Mouse (Mus musculus) embryonic facial prominence, embryonic 10.5 days (tissue): ENCODE measurements around the gene Tent5c. TPM values are rescaled to one million over a fixed set of nuclear protein-coding genes. Genes with fewer than 3 reads are reported as not detected.

Experiments used
- DNase-seq: peaks from one replicate; pipeline ENCODE4 v3.0.0-alpha.2; 2017; ENCODE audit warnings: low spot score
- H3K27ac ChIP-seq: fragments of 300-500 bp; sonication (generic); replicated peaks from 2 replicates; pipeline ENCODE4 v1.5.1; 2016; ENCODE audit warnings: mild to moderate bottlenecking
- H3K27me3 ChIP-seq: fragments of 300-500 bp; sonication (generic); replicated peaks from 2 replicates; pipeline ENCODE4 v1.6.1; 2016; ENCODE audit warnings: low read depth, mild to moderate bottlenecking; ENCODE audit not compliant: poor library complexity, severe bottlenecking
- H3K36me3 ChIP-seq: fragments of 300-500 bp; sonication (generic); replicated peaks from 2 replicates; pipeline ENCODE4 v1.6.1; 2016; ENCODE audit warnings: mild to moderate bottlenecking, moderate library complexity
- H3K4me1 ChIP-seq: fragments of 300-500 bp; sonication (generic); 2 replicates; pipeline ENCODE4 v1.6.1; 2016
- H3K4me3 ChIP-seq: fragments of 300-500 bp; sonication (generic); 2 replicates; pipeline ENCODE4 v1.5.1; 2016; ENCODE audit warnings: mild to moderate bottlenecking, moderate library complexity
- H3K9me3 ChIP-seq: fragments of 300-500 bp; sonication (generic); 2 replicates; pipeline ENCODE4 v1.6.1; 2016; ENCODE audit warnings: mild to moderate bottlenecking
- WGBS: fragments of 180-500 bp; shearing (Covaris S2); methylation state at CpG from one replicate; pipeline ENCODE4 v1.1.7; 2016; 5-methylcytosine and 5-hydroxymethylcytosine counted together
- polyA plus RNA-seq: library from polyadenylated mRNA; unstranded; fragments of >200 nt; fragmentation: Nextera tagmentation; extraction: Ambion mirVana; gene quantifications from 2 replicates; pipeline ENCODE4 v1.2.1, GENCODE M21; 2016

Tent5c gene
- polyA plus RNA-seq: 1.2 and 1.7 TPM in 2 replicates

- WGBS: under 1% methylated on average over 73 of the region's 73 CpGs
- Histone ChIP-seq H3K4me1 (peaks cover 32% of the 10 kb centered on the region), H3K27me3 (peaks cover 72% of the 10 kb centered on the region), H3K27ac (peak within 1 kb of the TSS; percentile 81), H3K4me3 (peak within 1 kb of the TSS; percentile 80), H3K36me3 (no peaks in the 10 kb centered on the region), H3K9me3 (no peaks in the 10 kb centered on the region)
- DNase-seq: peak; percentile 95
Measured at GRCm38 (mm10) chr3:100489133-100490009, at the start of gene Tent5c. TSS of gene Tent5c (minus strand) at chr3:100489324.

- Histone ChIP-seq H3K27ac (no peak overlapping the region), H3K27me3 (no peaks in the 10 kb centered on the region), H3K36me3 (no peaks in the 10 kb centered on the region), H3K4me1 (peaks cover 4% of the 10 kb centered on the region; the same call in 1 of the 2 replicates), H3K9me3 (no peaks in the 10 kb centered on the region), H3K4me3 (no peak overlapping the region)
- DNase-seq: no peak
- WGBS: 94% methylated on average over 2 of the region's 2 CpGs
Measured at GRCm38 (mm10) chr3:100536686-100537085, 47.6 kb upstream of the Tent5c start.

DNA sequence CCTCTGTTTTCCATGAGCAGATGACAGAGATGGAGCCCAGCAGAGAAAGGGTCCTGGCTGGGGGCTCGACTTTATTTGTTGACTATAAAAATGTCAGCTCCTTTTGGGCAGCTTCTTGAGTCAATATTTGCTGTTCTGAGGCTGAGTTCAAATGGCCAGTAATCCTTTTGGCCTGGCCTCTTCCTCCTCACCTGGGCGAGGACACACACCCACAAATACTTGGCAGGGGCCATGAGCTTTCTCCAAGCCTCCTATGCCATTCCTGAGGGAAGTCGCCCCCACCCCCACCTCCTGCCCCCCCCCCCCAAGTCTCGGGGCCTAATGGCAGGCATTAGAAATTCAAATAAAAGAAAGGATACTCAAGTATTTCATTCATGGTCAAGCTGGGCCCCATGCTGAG, 46.8 kb upstream of the Tent5c start:
- H3K27me3 ChIP-seq: no peaks in the 10 kb centered on the region
- peaks cover 4% of the 10 kb centered on the region; the same call in 1 of the 2 replicates for H3K4me1 ChIP-seq
- H3K4me3 ChIP-seq: no peak overlapping the region
- no peak for DNase-seq
- H3K27ac ChIP-seq: no peak overlapping the region
- WGBS: 72% methylated on average over 4 of the region's 4 CpGs
- no peaks in the 10 kb centered on the region for H3K9me3 ChIP-seq
- H3K36me3 ChIP-seq: no peaks in the 10 kb centered on the region

DNA sequence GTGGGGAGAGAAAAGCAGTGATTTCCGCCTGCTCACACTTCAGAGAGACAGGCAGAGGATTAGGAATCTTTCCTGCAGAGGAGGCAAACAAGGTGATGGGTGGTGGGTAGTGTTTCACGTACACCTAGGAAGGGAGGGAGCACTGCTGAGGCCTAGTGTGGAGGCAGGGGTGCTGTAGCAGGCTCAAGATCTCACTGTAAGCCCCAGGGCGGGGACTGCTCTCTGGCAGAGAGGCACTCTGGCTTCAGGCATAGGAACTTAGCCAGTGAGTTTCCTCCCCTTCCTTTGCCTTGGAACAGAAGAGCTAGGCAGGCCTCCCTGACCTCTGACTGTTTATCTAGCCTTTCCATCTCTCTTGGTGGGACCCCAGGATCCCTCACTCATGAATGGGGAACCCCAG, 46.2 kb upstream of the Tent5c start:
- no peaks in the 10 kb centered on the region for H3K27me3 ChIP-seq
- H3K4me3 ChIP-seq: no peak overlapping the region
- H3K4me1 ChIP-seq: peaks cover 4% of the 10 kb centered on the region; the same call in 1 of the 2 replicates
- H3K27ac ChIP-seq: no peak overlapping the region
- H3K36me3 ChIP-seq: no peaks in the 10 kb centered on the region
- DNase-seq: no peak
- 53% methylated on average over 3 of the region's 3 CpGs for WGBS
- H3K9me3 ChIP-seq: no peaks in the 10 kb centered on the region

GRCm38 (mm10) chr3:100534394-100534793, 45.3 kb upstream of the Tent5c start:
- 81% methylated on average over 3 of the region's 3 CpGs for WGBS
- no peak overlapping the region for H3K27ac ChIP-seq
- H3K4me1 ChIP-seq: peaks cover 4% of the 10 kb centered on the region; the same call in 1 of the 2 replicates
- no peaks in the 10 kb centered on the region for H3K9me3 ChIP-seq
- no peak for DNase-seq
- H3K4me3 ChIP-seq: no peak overlapping the region
- no peaks in the 10 kb centered on the region for H3K27me3 ChIP-seq
- H3K36me3 ChIP-seq: no peaks in the 10 kb centered on the region

DNA sequence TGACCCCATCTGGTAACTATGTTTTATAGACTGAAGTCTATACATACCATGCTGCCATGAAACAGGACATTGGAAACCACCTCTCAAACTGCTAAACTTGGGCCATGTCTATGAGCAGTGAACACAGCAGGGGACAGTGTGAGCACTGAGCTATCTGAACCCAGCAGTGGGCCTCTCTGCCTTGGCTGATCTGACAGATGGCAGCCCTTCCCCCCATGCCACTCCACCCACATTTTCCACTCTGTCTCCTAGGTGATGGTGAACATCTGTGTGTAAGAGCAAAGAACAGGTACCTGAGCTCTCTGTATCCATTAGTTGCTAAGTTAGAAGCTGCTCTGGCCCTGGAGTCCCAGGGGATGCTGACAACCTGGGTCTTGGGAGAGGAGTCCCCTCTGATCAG, 44.3 kb upstream of the Tent5c start:
- no peak for DNase-seq
- Histone ChIP-seq H3K36me3 (no peaks in the 10 kb centered on the region), H3K4me3 (no peak overlapping the region), H3K27ac (no peak overlapping the region), H3K4me1 (peaks cover 4% of the 10 kb centered on the region; the same call in 1 of the 2 replicates), H3K9me3 (no peaks in the 10 kb centered on the region), H3K27me3 (no peaks in the 10 kb centered on the region)

GRCm38 (mm10) chr3:100530919-100531318, 41.8 kb upstream of the Tent5c start:
- no peak for DNase-seq
- WGBS: 91% methylated on average over 5 of the region's 5 CpGs
- Histone ChIP-seq H3K27me3 (no peaks in the 10 kb centered on the region), H3K4me1 (peaks cover 4% of the 10 kb centered on the region; the same call in 1 of the 2 replicates), H3K9me3 (no peaks in the 10 kb centered on the region), H3K27ac (no peak overlapping the region), H3K4me3 (no peak overlapping the region), H3K36me3 (no peaks in the 10 kb centered on the region)

- Histone ChIP-seq H3K4me3 (no peak overlapping the region), H3K9me3 (no peaks in the 10 kb centered on the region), H3K27ac (no peak overlapping the region), H3K36me3 (no peaks in the 10 kb centered on the region), H3K27me3 (no peaks in the 10 kb centered on the region), H3K4me1 (peaks cover 4% of the 10 kb centered on the region; the same call in 1 of the 2 replicates)
- WGBS: 86% methylated on average over 7 of the region's 7 CpGs
- DNase-seq: no peak
Measured at GRCm38 (mm10) chr3:100530244-100530788, 41.2 kb upstream of the Tent5c start.

DNA sequence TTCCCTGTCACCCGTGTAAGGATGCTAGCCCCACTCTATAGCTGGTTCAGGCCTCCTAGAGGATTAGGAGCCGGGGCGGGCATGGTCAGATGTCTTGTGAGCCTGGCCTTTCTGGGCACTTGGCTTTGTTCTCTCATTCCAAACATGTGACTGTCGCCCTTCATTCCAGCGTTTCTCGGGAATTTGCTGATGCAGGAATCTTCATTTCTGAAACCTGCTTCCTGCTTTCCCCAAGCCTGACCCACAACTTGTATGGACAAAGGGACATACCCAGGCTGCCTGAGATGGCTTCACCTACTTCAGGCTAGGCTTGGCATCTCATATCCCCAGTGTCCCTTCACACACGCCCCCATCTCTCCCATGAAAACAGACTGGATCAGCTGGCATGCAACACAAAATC, 33.5 kb upstream of the Tent5c start:
- Histone ChIP-seq H3K27me3 (no peaks in the 10 kb centered on the region), H3K4me1 (no peaks in the 10 kb centered on the region), H3K27ac (no peak overlapping the region), H3K9me3 (no peaks in the 10 kb centered on the region), H3K36me3 (no peaks in the 10 kb centered on the region), H3K4me3 (no peak overlapping the region)
- DNase-seq: no peak
- WGBS: 81% methylated on average over 7 of the region's 7 CpGs

DNA sequence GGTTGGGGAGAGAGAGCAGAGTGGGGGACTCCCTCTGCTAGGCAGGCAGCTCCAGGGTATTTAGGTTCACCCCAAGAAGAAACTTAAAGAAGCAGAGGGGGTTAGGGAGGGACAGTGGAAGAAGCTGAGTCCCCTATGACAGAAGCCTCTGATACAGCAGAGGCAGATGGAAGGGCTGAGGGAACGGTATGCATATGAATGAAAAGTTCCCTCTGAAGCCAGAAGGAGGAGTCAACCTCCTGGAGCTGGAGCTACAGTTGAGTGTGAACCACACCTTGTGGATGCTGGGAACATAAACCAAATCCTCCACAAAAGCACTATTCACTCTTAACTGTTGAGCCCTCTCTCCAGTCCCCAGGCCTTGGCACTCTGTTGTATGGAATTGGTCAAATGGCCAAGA, 32.5 kb upstream of the Tent5c start:
- no peak for DNase-seq
- 61% methylated on average over 1 of the region's 1 CpGs for WGBS
- H3K4me3 ChIP-seq: no peak overlapping the region
- H3K27me3 ChIP-seq: no peaks in the 10 kb centered on the region
- H3K27ac ChIP-seq: no peak overlapping the region
- H3K9me3 ChIP-seq: no peaks in the 10 kb centered on the region
- no peaks in the 10 kb centered on the region for H3K4me1 ChIP-seq
- H3K36me3 ChIP-seq: no peaks in the 10 kb centered on the region

GRCm38 (mm10) chr3:100515754-100516141, 26.6 kb upstream of the Tent5c start:
- 86% methylated on average over 5 of the region's 5 CpGs for WGBS
- Histone ChIP-seq H3K36me3 (no peaks in the 10 kb centered on the region), H3K9me3 (no peaks in the 10 kb centered on the region), H3K4me3 (no peak overlapping the region), H3K4me1 (no peaks in the 10 kb centered on the region), H3K27ac (no peak overlapping the region), H3K27me3 (no peaks in the 10 kb centered on the region)
- DNase-seq: no peak

- H3K27me3 ChIP-seq: no peaks in the 10 kb centered on the region
- WGBS: 77% methylated on average over 8 of the region's 8 CpGs
- no peaks in the 10 kb centered on the region for H3K9me3 ChIP-seq
- H3K4me3 ChIP-seq: no peak overlapping the region
- no peaks in the 10 kb centered on the region for H3K4me1 ChIP-seq
- H3K36me3 ChIP-seq: no peaks in the 10 kb centered on the region
- DNase-seq: no peak
- no peak overlapping the region for H3K27ac ChIP-seq
Measured at GRCm38 (mm10) chr3:100515093-100515753, 26.1 kb upstream of the Tent5c start.
